Mouse (Mus musculus) heart, embryonic 10.5 days (tissue): Measurements from ENCODE around the gene Trub1. TPM values are rescaled to one million over a fixed set of nuclear protein-coding genes. Genes with fewer than 3 reads are reported as not detected.

Experiments
- DNase-seq: peaks from one replicate; pipeline ENCODE4 v3.0.0-alpha.2; 2017; ENCODE audit warnings: low spot score
- H3K27ac ChIP-seq: fragments of 300-500 bp; sonication (generic); 2 replicates; pipeline ENCODE4 v1.5.1; 2016; ENCODE audit warnings: mild to moderate bottlenecking
- H3K27me3 ChIP-seq: fragments of 300-500 bp; sonication (generic); 2 replicates; pipeline ENCODE4 v1.6.1; 2016; ENCODE audit warnings: mild to moderate bottlenecking; ENCODE audit not compliant: poor library complexity, insufficient read depth, severe bottlenecking
- H3K36me3 ChIP-seq: fragments of 300-500 bp; sonication (generic); 2 replicates; pipeline ENCODE4 v1.6.1; 2016; ENCODE audit warnings: mild to moderate bottlenecking, moderate library complexity
- H3K4me1 ChIP-seq: fragments of 300-500 bp; sonication (generic); 2 replicates; pipeline ENCODE4 v1.6.1; 2016; ENCODE audit warnings: mild to moderate bottlenecking
- H3K4me3 ChIP-seq: fragments of 300-500 bp; sonication (generic); 2 replicates; pipeline ENCODE4 v1.5.1; 2016; ENCODE audit warnings: mild to moderate bottlenecking, moderate library complexity
- H3K9me3 ChIP-seq: fragments of 300-500 bp; sonication (generic); 2 replicates; pipeline ENCODE4 v1.6.1; 2016; ENCODE audit warnings: mild to moderate bottlenecking, moderate library complexity
- WGBS: fragments of 180-500 bp; shearing (Covaris S2); methylation state at CpG from one replicate; pipeline ENCODE4 v1.1.7; 2016; 5-methylcytosine and 5-hydroxymethylcytosine counted together
- polyA plus RNA-seq: library from polyadenylated mRNA; unstranded; fragments of >200 nt; fragmentation: Nextera tagmentation; extraction: Ambion mirVana; gene quantifications from 2 replicates; pipeline ENCODE4 v1.2.1, GENCODE M21; 2016

Gene Trub1
- polyA plus RNA-seq, 1 experiment from 2014 or later, result 21.5 TPM

- Histone ChIP-seq H3K4me3 (no peak overlapping the region), H3K27ac (no peak overlapping the region), H3K27me3 (no peaks in the 10 kb centered on the region), H3K4me1 (no peaks in the 10 kb centered on the region), H3K36me3 (peaks cover 18% of the 10 kb centered on the region), H3K9me3 (no peaks in the 10 kb centered on the region)
- WGBS, result 93% methylated on average over 6 of the region's 6 CpGs
- no peak for DNase-seq
These were observed 29.1 kb downstream of the Trub1 start for GRCm38 (mm10) chr19:57481743-57482259.

GRCm38 (mm10) chr19:57482815-57483214 lies 30.1 kb downstream of the Trub1 start:
- H3K4me3 ChIP-seq, result no peak overlapping the region
- no peak for DNase-seq
- H3K27ac ChIP-seq, result no peak overlapping the region
- H3K27me3 ChIP-seq, result no peaks in the 10 kb centered on the region
- H3K36me3 ChIP-seq, result peaks cover 25% of the 10 kb centered on the region
- no peaks in the 10 kb centered on the region for H3K9me3 ChIP-seq
- no peaks in the 10 kb centered on the region for H3K4me1 ChIP-seq
- WGBS, result 75% methylated on average over 8 of the region's 8 CpGs

- Histone ChIP-seq H3K27me3 (no peaks in the 10 kb centered on the region), H3K27ac (no peak overlapping the region), H3K4me1 (no peaks in the 10 kb centered on the region), H3K4me3 (no peak overlapping the region), H3K36me3 (peaks cover 28% of the 10 kb centered on the region), H3K9me3 (no peaks in the 10 kb centered on the region)
- DNase-seq, result no peak
- 89% methylated on average over 13 of the region's 13 CpGs for WGBS
These were observed 34.4 kb downstream of the Trub1 start for GRCm38 (mm10) chr19:57487051-57487658.

- H3K27ac ChIP-seq, result no peak overlapping the region
- peaks cover 20% of the 10 kb centered on the region for H3K36me3 ChIP-seq
- no peaks in the 10 kb centered on the region for H3K4me1 ChIP-seq
- no peaks in the 10 kb centered on the region for H3K9me3 ChIP-seq
- no peak for DNase-seq
- no peaks in the 10 kb centered on the region for H3K27me3 ChIP-seq
- H3K4me3 ChIP-seq, result no peak overlapping the region
- WGBS, result 86% methylated on average over 7 of the region's 7 CpGs
These were observed 36.8 kb downstream of the Trub1 start for GRCm38 (mm10) chr19:57489527-57489926.

- Histone ChIP-seq H3K27ac (no peak overlapping the region), H3K9me3 (no peaks in the 10 kb centered on the region), H3K27me3 (no peaks in the 10 kb centered on the region), H3K36me3 (0 out of 2 replicates have a peak, but pooled peaks cover 10% of the 10 kb centered on the region), H3K4me1 (no peaks in the 10 kb centered on the region), H3K4me3 (no peak overlapping the region)
- 53% methylated on average over 8 of the region's 8 CpGs for WGBS
- no peak for DNase-seq
These were observed 38.3 kb downstream of the Trub1 start for GRCm38 (mm10) chr19:57491030-57491429.

GRCm38 (mm10) chr19:57494020-57494419 lies 41.3 kb downstream of the Trub1 start:
- Histone ChIP-seq H3K27me3 (no peaks in the 10 kb centered on the region), H3K9me3 (no peaks in the 10 kb centered on the region), H3K4me1 (no peaks in the 10 kb centered on the region; the same call in 1 of the 2 replicates), H3K27ac (no peak overlapping the region), H3K36me3 (no peaks in the 10 kb centered on the region), H3K4me3 (no peak overlapping the region)
- no peak for DNase-seq
- 80% methylated on average over 5 of the region's 5 CpGs for WGBS

- no peaks in the 10 kb centered on the region; the same call in 1 of the 2 replicates for H3K9me3 ChIP-seq
- DNase-seq, result no peak
- no peak overlapping the region for H3K4me3 ChIP-seq
- no peaks in the 10 kb centered on the region for H3K36me3 ChIP-seq
- no peaks in the 10 kb centered on the region for H3K27me3 ChIP-seq
- peaks cover 2% of the 10 kb centered on the region; the same call in 1 of the 2 replicates for H3K4me1 ChIP-seq
- WGBS, result 75% methylated on average over 10 of the region's 10 CpGs
- H3K27ac ChIP-seq, result no peak overlapping the region
These were observed 45.5 kb downstream of the Trub1 start for GRCm38 (mm10) chr19:57498110-57498743.

GRCm38 (mm10) chr19:57498884-57499410 lies 46.2 kb downstream of the Trub1 start:
- 66% methylated on average over 6 of the region's 6 CpGs for WGBS
- Histone ChIP-seq H3K9me3 (no peaks in the 10 kb centered on the region; the same call in 1 of the 2 replicates), H3K4me3 (no peak overlapping the region), H3K36me3 (no peaks in the 10 kb centered on the region), H3K4me1 (peaks cover 6% of the 10 kb centered on the region; the same call in 1 of the 2 replicates), H3K27me3 (no peaks in the 10 kb centered on the region), H3K27ac (no peak overlapping the region)
- no peak for DNase-seq

GRCm38 (mm10) chr19:57500254-57500653 lies 47.5 kb downstream of the Trub1 start:
- Histone ChIP-seq H3K27me3 (no peaks in the 10 kb centered on the region), H3K4me1 (peaks cover 6% of the 10 kb centered on the region; the same call in 1 of the 2 replicates), H3K36me3 (no peaks in the 10 kb centered on the region), H3K27ac (no peak overlapping the region), H3K9me3 (no peaks in the 10 kb centered on the region; the same call in 1 of the 2 replicates), H3K4me3 (no peak overlapping the region)
- no peak for DNase-seq
- 90% methylated on average over 5 of the region's 5 CpGs for whole genome bisulfite sequencing

GRCm38 (mm10) chr19:57503144-57503543 lies 50.4 kb downstream of the Trub1 start:
- H3K27ac ChIP-seq, result no peak overlapping the region
- H3K4me1 ChIP-seq, result peaks cover 6% of the 10 kb centered on the region; the same call in 1 of the 2 replicates
- no peak overlapping the region for H3K4me3 ChIP-seq
- H3K36me3 ChIP-seq, result no peaks in the 10 kb centered on the region
- H3K27me3 ChIP-seq, result no peaks in the 10 kb centered on the region
- WGBS, result 75% methylated on average over 6 of the region's 6 CpGs
- H3K9me3 ChIP-seq, result no peaks in the 10 kb centered on the region; the same call in 1 of the 2 replicates
- no peak for DNase-seq

- no peak overlapping the region for H3K27ac ChIP-seq
- H3K9me3 ChIP-seq, result no peaks in the 10 kb centered on the region
- no peak overlapping the region for H3K4me3 ChIP-seq
- no peaks in the 10 kb centered on the region for H3K36me3 ChIP-seq
- no peaks in the 10 kb centered on the region for H3K27me3 ChIP-seq
- WGBS, result 87% methylated on average over 25 of the region's 25 CpGs
- DNase-seq, result no peak
- H3K4me1 ChIP-seq, result peaks cover 14% of the 10 kb centered on the region
These were observed 52.6 kb downstream of the Trub1 start for GRCm38 (mm10) chr19:57505048-57505932.

- no peaks in the 10 kb centered on the region for H3K9me3 ChIP-seq
- no peak for DNase-seq
- WGBS, result 47% methylated on average over 5 of the region's 5 CpGs
These were observed 53.9 kb downstream of the Trub1 start for GRCm38 (mm10) chr19:57506591-57506990.

More at GRCm38 (mm10) chr19:57506591-57506990, 53.9 kb downstream of the Trub1 start:
- Histone ChIP-seq H3K27ac (no peak overlapping the region), H3K36me3 (no peaks in the 10 kb centered on the region), H3K4me1 (peaks cover 20% of the 10 kb centered on the region), H3K4me3 (no peak overlapping the region), H3K27me3 (no peaks in the 10 kb centered on the region)
